In the genomic region with DNA sequence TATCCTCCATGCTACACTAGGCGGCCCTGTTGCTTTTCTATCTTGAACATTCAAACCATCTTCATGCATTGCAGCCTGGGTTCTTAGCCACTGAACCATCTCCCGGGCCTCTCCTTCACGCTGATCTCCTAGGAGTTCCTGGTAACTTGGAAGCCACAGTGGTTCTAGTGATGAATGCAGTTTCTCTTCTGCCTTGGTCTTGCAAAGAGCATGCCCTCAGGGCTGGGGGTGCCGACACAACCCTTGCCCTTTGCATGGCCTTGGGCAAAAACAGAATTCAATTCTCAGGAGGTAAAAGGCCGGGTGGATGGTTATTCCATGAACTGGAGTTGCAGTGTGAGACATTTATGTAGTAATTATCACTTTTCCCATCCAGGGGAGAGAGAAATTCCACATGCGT, we compare ENCODE assay signal across 13 mouse cellular contexts.
"Had no signal": no experiment of that assay in that cellular context is flagged by ENCODE, and none has a peak within 500 bp of the region (broad histone marks: within the 10 kb centered on the region; RNA-seq: fewer than 3 reads in every experiment).

No protein-coding gene starts in this region.

- H3K27ac ChIP-seq: layer of hippocampus, adult 2 months; liver, embryonic 14.5 days; macrophage; stomach, postnatal 0 days had no signal

- ATAC-seq: lung, postnatal 0 days had no signal

- H3K4me2 ChIP-seq: lung, embryonic 14.5 days had no signal

- DNase-seq: kidney, adult 11 months; kidney, adult 8-10 months; kidney, postnatal 25 days; layer of hippocampus, adult 9-11 months; lung, embryonic 14.5 days; midbrain, embryonic 14.5 days; thymus, postnatal 25 days had no signal

- H3K4me3 ChIP-seq: layer of hippocampus, adult 2 months had no signal

- H3K9ac ChIP-seq: liver, embryonic 14.5 days; liver, postnatal 0 days; lung, embryonic 14.5 days had no signal
